Mouse (Mus musculus) G1E (cell line): Measurements from ENCODE around the gene Arid5b.

Experiments
- CTCF ChIP-seq: IDR thresholded peaks from 2 replicates; pipeline ENCODE4 v1.5.1; 2012; ENCODE audit warnings: low read depth, low read length, inconsistent platforms, mixed read lengths
- GATA2 ChIP-seq: IDR thresholded peaks from 2 replicates; pipeline ENCODE4 v1.6.1; 2012; ENCODE audit warnings: low read depth, low read length, inconsistent platforms, borderline replicate concordance

GRCm38 (mm10) chr10:68104881-68105781 lies 173.4 kb downstream of the Arid5b start:
- no peak for TF ChIP-seq CTCF
- TF ChIP-seq GATA2 = no peak
